Mouse (Mus musculus) neural tube, embryonic 11.5 days (tissue): Measurements from ENCODE around the gene Pcmt1. TPM values are rescaled to one million over a fixed set of nuclear protein-coding genes. Genes with fewer than 3 reads are reported as not detected.
"Not testable (repeated sequence)": the region's sequence is repeated elsewhere in the genome, so short reads cannot be mapped to it uniquely, and the experiment has no call there.

Experiments
- ATAC-seq: fragments of 200-750 bp; cut with Nextera tagmentation; 2 replicates; pipeline ENCODE4 v1.8.0; 2017; ENCODE audit warnings: moderate number of reproducible peaks, mild to moderate bottlenecking, moderate TSS enrichment, moderate library complexity; ENCODE audit not compliant: insufficient read depth, low FRiP score, low TSS enrichment
- DNase-seq: peaks from one replicate; pipeline ENCODE4 v3.0.0-alpha.2; 2015; ENCODE audit warnings: low spot score
- H3K27ac ChIP-seq: fragments of 300-500 bp; sonication (generic); 2 replicates; pipeline ENCODE4 v1.5.1; 2014; ENCODE audit warnings: low read depth, mild to moderate bottlenecking, low read length
- H3K27me3 ChIP-seq: fragments of 300-500 bp; sonication (generic); 2 replicates; pipeline ENCODE4 v1.6.1; 2014; ENCODE audit warnings: mild to moderate bottlenecking, low read length, mixed read lengths; ENCODE audit not compliant: control insufficient read depth, insufficient read depth
- H3K36me3 ChIP-seq: fragments of 300-500 bp; sonication (generic); 2 replicates; pipeline ENCODE4 v1.6.1; 2014; ENCODE audit warnings: mild to moderate bottlenecking, low read length, moderate library complexity, mixed read lengths; ENCODE audit not compliant: control insufficient read depth, insufficient read depth
- H3K4me1 ChIP-seq: fragments of 300-500 bp; sonication (generic); 2 replicates; pipeline ENCODE4 v1.6.1; 2014; ENCODE audit warnings: low read length, mixed read lengths; ENCODE audit not compliant: control insufficient read depth, insufficient read depth
- H3K4me2 ChIP-seq: fragments of 300-500 bp; sonication (generic); 2 replicates; pipeline ENCODE4 v1.6.1; 2014; ENCODE audit warnings: low read depth, mild to moderate bottlenecking, moderate library complexity
- H3K4me3 ChIP-seq: fragments of 300-500 bp; sonication (generic); 2 replicates; pipeline ENCODE4 v1.5.1; 2014; ENCODE audit warnings: low read depth, low read length
- H3K9ac ChIP-seq: fragments of 300-500 bp; sonication (generic); 2 replicates; pipeline ENCODE4 v1.6.1; 2014; ENCODE audit warnings: mild to moderate bottlenecking, low read length
- H3K9me3 ChIP-seq: fragments of 300-500 bp; sonication (generic); 2 replicates; pipeline ENCODE4 v1.6.1; 2016; ENCODE audit warnings: low read length; ENCODE audit not compliant: control insufficient read depth
- WGBS: fragments of 180-500 bp; shearing (Covaris S2); extraction: QIAGEN DNeasy Blood & Tissue Kit; methylation state at CpG from one replicate; pipeline ENCODE4 v1.1.7; 2014; 5-methylcytosine and 5-hydroxymethylcytosine counted together
- polyA plus RNA-seq: library from polyadenylated mRNA; unstranded; fragments of >200 nt; fragmentation: Nextera tagmentation; extraction: Ambion mirVana; gene quantifications from 2 replicates; pipeline ENCODE4 v1.2.1, GENCODE M21; 2014

Pcmt1 gene
- polyA plus RNA-seq, 1 experiment from 2014 or later = 145 TPM

DNA sequence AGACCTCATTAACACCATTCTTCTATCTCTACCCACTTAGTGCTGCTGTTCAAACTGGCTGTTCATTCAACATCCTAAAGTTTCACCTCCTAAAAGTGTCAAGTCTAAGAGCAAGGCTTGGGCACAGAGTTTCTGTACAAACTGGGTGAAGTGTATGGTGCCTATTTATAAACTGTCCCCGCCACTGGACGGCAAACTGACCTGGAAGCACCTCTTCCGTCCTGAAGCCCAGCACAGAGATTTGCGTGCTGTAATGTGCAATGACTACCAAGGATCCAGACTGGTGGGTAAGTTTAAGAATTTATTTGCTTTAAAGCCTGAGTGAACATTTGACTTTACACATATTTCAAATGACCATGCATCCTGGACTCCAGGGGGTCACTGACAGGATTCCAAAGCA lies 51.8 kb downstream of the Pcmt1 start:
- Histone ChIP-seq H3K4me3 (no peak overlapping the region), H3K36me3 (no peaks in the 10 kb centered on the region), H3K9me3 (no peaks in the 10 kb centered on the region), H3K4me1 (no peaks in the 10 kb centered on the region), H3K4me2 (no peak overlapping the region), H3K9ac (no peak overlapping the region), H3K27ac (no peak overlapping the region), H3K27me3 (no peaks in the 10 kb centered on the region)
- ATAC-seq (no peak), DNase-seq (no peak)
- 96% methylated on average over 4 of the region's 4 CpGs for WGBS

DNA sequence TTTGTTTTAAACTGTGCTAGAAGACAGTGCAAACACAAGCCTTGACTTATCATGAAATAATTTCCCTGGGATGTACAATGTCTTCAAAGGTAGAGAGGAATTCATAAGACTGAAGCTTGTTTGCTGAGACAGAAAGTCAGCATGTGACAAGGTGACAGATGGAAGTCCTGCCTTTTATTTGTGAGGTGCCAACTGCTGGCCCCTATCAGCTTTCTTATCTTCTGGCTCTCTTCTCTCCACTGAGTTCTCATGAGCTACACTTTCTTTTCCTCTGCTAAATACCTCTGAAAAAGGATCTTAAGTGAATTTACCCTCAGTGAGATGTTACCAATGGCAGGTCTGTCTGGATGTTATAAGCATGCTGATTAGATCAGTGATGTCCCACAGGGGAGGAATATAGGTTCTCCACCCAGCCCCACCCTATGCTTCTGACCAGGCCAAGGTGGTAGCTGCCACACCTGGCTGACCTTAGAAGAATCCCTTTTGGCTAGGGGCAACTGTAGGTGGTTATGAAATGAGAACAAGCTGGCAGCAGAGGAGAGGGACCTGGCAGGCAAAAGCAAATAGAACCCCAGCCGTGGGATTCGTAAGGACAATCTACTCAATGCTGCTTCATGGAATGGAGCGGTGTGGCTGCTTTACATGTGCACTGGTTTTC lies 56.9 kb downstream of the Pcmt1 start:
- H3K9ac ChIP-seq = no peak overlapping the region
- no peak overlapping the region for H3K27ac ChIP-seq
- no peaks in the 10 kb centered on the region for H3K9me3 ChIP-seq
- no peak for ATAC-seq
- no peak for DNase-seq
- 97% methylated on average over 3 of the region's 3 CpGs for WGBS
- H3K4me1 ChIP-seq = no peaks in the 10 kb centered on the region
- H3K4me2 ChIP-seq = no peak overlapping the region
- H3K27me3 ChIP-seq = no peaks in the 10 kb centered on the region
- H3K4me3 ChIP-seq = no peak overlapping the region
- no peaks in the 10 kb centered on the region for H3K36me3 ChIP-seq

DNA sequence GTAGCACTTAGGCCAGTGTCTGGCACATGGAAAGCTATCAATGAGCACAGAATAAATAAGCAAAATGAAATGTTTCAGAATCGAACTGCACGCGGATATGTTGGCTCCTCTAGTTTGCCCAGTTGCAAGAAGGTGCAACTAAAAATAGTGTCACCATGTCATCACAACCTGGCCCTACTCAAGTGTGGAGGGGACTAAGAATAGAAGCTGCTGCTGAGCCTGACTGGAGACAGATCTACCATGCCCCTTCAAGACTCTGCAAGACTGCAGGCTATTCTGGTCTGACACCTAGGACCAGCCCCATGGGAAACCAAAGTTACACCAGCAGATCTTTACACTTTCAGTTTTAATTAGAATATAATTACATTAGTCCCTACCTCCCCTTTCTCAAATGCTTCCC lies 58.6 kb downstream of the Pcmt1 start:
- 93% methylated on average over 3 of the region's 3 CpGs for WGBS
- ATAC-seq (no peak), DNase-seq (no peak)
- Histone ChIP-seq H3K9ac (no peak overlapping the region), H3K4me2 (no peak overlapping the region), H3K4me3 (no peak overlapping the region), H3K36me3 (no peaks in the 10 kb centered on the region), H3K9me3 (no peaks in the 10 kb centered on the region), H3K4me1 (no peaks in the 10 kb centered on the region), H3K27me3 (no peaks in the 10 kb centered on the region), H3K27ac (no peak overlapping the region)

GRCm38 (mm10) chr10:7620723-7621122 lies 60.2 kb downstream of the Pcmt1 start:
- WGBS = 83% methylated on average over 5 of the region's 5 CpGs
- no peak overlapping the region for H3K4me3 ChIP-seq
- no peak overlapping the region for H3K27ac ChIP-seq
- DNase-seq (no peak), ATAC-seq (no peak)
- no peaks in the 10 kb centered on the region for H3K27me3 ChIP-seq
- H3K4me1 ChIP-seq = no peaks in the 10 kb centered on the region
- H3K36me3 ChIP-seq = no peaks in the 10 kb centered on the region
- no peak overlapping the region for H3K9ac ChIP-seq
- H3K4me2 ChIP-seq = no peak overlapping the region
- H3K9me3 ChIP-seq = no peaks in the 10 kb centered on the region

DNA sequence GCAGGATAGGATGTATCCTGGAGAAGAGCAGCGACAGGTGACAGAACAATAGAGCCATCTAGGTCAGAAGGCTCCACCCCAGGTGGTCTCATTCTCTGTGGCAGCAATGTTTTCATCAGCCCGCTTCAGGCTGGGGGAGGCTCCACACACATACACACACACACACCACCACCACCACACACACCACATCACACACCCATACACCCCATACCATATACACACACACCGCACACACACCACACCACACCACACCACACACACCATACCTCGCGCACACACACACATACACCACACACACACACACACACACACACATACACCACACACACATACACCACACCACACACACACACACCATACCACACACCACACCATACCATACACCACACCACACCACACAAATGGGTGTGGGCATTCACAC lies 61.1 kb downstream of the Pcmt1 start:
- H3K27ac ChIP-seq = no peak overlapping the region
- 89% methylated on average over 5 of the region's 5 CpGs for WGBS
- no peaks in the 10 kb centered on the region for H3K4me1 ChIP-seq
- DNase-seq (no peak), ATAC-seq (no peak)
- H3K9ac ChIP-seq = no peak overlapping the region
- H3K27me3 ChIP-seq = no peaks in the 10 kb centered on the region
- H3K4me3 ChIP-seq = no peak overlapping the region
- no peaks in the 10 kb centered on the region for H3K9me3 ChIP-seq
- H3K4me2 ChIP-seq = no peak overlapping the region
- no peaks in the 10 kb centered on the region for H3K36me3 ChIP-seq

- not testable (repeated sequence) for H3K9me3 ChIP-seq, H3K4me1 ChIP-seq, H3K27ac ChIP-seq, H3K36me3 ChIP-seq, ATAC-seq, H3K4me2 ChIP-seq, H3K9ac ChIP-seq, H3K4me3 ChIP-seq, H3K27me3 ChIP-seq, DNase-seq
- 36% methylated on average over 3 of the region's 3 CpGs for WGBS
Observed at GRCm38 (mm10) chr10:7617556-7617955, 63.4 kb downstream of the Pcmt1 start.

DNA sequence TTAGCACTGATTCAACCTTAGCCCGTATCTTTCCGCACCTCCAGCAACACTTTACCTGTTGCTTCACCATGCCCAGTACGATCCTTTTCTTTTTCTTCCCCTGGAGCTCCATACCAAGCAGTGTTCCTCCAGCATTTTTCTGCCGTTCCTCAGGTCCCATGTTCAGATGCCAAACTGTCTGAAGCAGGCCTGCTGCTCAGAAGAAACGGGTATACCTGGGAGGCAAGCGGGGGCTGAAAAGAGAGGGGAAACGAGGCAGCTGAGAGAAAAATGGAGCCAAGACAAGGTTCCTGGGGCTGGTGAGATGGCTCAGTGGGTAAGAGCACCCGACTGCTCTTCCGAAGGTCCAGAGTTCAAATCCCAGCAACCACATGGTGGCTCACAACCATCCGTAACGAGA lies 63.8 kb downstream of the Pcmt1 start:
- not testable (repeated sequence) for H3K27ac ChIP-seq, DNase-seq, H3K9ac ChIP-seq, H3K4me1 ChIP-seq, H3K4me2 ChIP-seq, H3K4me3 ChIP-seq, H3K36me3 ChIP-seq, H3K27me3 ChIP-seq, H3K9me3 ChIP-seq, ATAC-seq
- 91% methylated on average over 9 of the region's 11 CpGs for WGBS

GRCm38 (mm10) chr10:7614834-7615233 lies 66.1 kb downstream of the Pcmt1 start:
- Histone ChIP-seq H3K27me3 (no peaks in the 10 kb centered on the region), H3K27ac (no peak overlapping the region), H3K4me3 (no peak overlapping the region), H3K4me2 (no peak overlapping the region), H3K9me3 (no peaks in the 10 kb centered on the region), H3K4me1 (no peaks in the 10 kb centered on the region), H3K9ac (no peak overlapping the region), H3K36me3 (no peaks in the 10 kb centered on the region)
- DNase-seq (no peak), ATAC-seq (no peak)
- WGBS = 86% methylated on average over 8 of the region's 8 CpGs

- not testable (repeated sequence) for H3K27ac ChIP-seq, ATAC-seq, H3K4me2 ChIP-seq, H3K27me3 ChIP-seq, H3K36me3 ChIP-seq, H3K4me3 ChIP-seq, H3K9ac ChIP-seq, H3K9me3 ChIP-seq, DNase-seq, H3K4me1 ChIP-seq
Observed at GRCm38 (mm10) chr10:7612210-7612609, 68.7 kb downstream of the Pcmt1 start.
